Mouse (Mus musculus): Measurements from ENCODE around the gene Hoxa7.

Hoxa7 gene

DNA sequence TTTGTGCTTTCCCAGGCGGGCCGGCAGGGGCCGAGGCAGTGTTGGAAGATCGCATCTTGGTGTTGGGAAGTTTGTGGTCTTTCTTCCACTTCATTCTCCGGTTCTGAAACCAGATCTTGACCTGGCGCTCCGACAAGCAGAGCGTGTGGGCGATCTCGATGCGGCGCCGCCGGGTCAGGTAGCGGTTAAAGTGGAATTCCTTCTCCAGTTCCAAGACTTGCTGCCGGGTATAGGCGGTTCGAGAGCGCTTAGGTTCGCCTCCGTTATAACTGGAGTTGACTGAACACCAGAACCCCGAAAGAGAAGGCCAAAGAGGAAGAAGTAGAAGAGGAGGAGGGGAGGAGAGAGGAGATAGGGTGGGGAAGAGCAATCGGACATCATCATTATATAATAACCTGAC, 31.2 kb downstream of the Hoxa7 start:
- no peak for DNase-seq

GRCm38 (mm10) chr6:52189909-52190308, 31.7 kb downstream of the Hoxa7 start:
- DNase-seq = no peak

GRCm38 (mm10) chr6:52189172-52189591, 32.5 kb downstream of the Hoxa7 start:
- no peak for DNase-seq

DNA sequence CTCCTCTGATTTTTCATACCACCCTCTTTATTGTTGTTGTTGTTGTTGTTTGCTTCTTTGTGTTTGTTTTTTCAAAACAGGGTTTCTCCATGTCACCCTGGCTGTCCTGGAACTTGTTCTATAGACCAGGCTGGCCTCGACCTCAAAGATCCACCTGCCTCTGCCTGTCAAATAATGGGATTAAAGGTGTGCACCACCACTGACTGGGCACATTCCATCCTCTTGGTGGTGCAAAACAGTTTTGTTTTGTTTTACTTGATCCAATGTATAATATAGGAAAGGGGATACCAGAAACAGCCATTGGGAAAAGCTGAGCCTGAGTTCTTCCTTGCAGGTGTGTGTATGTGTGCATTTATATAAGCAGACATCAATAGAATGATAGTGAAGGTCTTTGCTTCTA, 35.2 kb downstream of the Hoxa7 start:
- no peak for DNase-seq

DNA sequence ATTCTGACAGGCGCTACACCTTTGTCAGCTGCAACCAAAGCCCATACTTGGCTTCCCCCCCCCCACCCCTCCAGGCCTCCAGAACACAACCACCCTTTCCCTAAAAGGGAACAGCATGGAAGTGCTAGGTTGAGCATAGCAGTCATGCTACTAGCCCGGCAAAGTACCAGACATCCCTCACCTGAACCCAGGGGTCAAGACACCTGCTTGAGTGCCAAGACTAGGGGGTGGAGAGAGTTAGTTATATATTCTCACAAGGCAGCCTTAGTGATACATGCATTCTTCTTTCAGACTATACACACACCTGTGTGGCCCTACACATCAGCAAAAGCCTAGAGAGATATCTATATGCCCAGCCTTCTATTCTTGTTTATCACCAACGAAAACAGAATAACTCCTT, 35.8 kb downstream of the Hoxa7 start:
- no peak for DNase-seq

GRCm38 (mm10) chr6:52185222-52185621, 36.4 kb downstream of the Hoxa7 start:
- DNase-seq = no peak

DNA sequence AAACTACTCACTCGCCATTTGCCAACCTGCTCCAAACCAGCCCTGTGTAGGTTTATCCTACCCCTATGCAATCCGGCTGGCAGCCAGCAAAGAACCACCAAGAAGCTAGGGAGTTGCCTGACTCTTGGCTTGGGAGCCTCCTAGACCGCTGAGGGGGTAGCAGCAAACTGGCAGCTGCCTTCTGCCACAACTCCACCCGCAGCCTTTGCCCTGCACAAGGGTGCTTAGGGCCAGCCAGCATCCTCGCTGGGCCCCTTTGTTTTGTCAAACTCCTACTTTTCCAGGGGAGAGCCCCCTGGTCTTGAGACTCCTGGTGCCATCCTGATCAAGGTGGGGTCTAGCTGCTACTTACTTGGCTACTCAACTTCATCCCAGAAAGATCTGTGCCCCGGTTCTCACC, 37.0 kb downstream of the Hoxa7 start:
- DNase-seq = no peak

- DNase-seq = no peak
Observed at GRCm38 (mm10) chr6:52183311-52184080, 38.2 kb downstream of the Hoxa7 start.

GRCm38 (mm10) chr6:52182793-52183192, 38.9 kb downstream of the Hoxa7 start:
- DNase-seq = no peak

GRCm38 (mm10) chr6:52182030-52182429, 39.6 kb downstream of the Hoxa7 start:
- no peak for DNase-seq

DNA sequence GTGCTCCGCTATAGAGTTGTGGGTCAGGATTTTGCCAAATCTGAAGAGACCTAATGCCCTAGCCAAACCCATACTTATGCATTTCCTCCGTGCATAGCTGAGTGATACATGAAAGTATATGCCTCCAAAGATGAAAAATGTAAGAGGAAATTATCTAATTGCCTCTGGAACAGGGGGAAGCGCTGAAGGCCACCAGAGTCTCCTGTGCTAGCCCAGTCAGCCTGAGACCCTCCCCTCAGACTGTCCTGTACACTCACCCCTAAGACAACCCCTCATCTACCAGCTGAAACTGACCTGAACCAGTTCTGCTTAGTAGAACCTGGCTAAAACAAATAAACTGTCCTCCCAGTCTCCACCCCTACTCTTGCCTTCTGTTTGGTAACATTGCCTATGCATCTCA, 40.9 kb downstream of the Hoxa7 start:
- DNase-seq = no peak

DNA sequence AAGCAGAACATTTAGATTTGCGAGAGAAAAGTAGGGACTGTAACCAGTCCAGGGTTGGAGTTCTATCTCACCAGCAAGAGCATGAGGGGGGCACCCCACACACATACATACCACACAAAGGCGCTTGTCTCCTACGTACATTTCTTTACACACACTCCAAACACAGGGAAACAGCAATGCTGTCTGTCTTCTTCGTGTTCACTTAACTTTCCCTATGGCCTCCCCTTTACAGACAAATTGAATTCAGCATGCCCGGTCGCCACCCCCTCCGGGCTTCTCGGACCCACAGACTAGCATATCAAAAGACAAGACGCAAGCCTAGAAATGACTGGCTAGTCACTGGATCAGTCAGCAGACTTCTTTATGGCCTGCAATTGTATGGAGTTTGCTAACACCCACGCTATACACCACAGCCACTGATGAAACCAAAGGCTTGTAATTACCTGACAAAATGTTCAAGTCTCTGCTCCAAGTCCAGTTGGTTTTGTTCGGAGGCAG, 41.4 kb downstream of the Hoxa7 start:
- no peak for DNase-seq

DNA sequence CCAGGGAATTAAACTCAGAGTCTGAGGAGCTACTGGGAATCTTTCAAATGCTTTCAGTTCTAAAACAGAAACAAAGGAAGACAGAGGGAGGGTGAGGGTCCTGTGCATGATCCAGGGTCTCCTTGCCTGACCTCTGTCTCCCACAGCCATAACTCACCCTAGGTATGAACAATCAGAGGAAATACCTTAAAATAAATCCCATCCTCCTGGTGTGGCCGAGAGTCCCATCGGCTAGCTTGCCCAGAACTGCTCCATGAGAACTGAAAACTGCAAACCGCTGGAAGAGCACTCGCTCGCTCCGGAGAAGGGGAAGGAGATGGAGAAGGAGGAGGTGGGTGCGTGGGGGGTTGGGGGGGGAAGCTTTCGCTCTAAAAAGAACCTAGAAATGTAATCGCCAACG, 42.0 kb downstream of the Hoxa7 start:
- DNase-seq = no peak

- DNase-seq = no peak
Observed at GRCm38 (mm10) chr6:52178918-52179665, 42.6 kb downstream of the Hoxa7 start.

DNA sequence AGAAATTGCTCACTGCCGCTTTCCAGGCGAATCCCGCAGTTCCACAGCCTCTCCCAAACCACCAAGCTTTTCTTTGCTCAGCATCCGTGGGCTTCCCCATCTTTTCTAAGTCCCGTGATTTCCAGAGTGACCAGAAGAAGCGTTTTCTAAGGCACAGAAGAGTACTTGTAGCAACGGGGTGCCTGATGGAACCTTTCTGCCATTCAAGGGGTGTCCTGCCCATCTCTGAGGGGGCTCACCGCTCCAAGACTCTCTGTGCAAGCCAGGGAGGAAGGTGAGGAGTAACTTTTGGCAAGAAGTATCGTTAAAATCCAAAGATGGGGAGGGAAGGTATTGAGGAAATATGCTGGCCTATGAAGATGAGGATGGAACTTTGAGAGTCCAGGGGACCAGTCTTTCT, 43.8 kb downstream of the Hoxa7 start:
- no peak for DNase-seq

DNA sequence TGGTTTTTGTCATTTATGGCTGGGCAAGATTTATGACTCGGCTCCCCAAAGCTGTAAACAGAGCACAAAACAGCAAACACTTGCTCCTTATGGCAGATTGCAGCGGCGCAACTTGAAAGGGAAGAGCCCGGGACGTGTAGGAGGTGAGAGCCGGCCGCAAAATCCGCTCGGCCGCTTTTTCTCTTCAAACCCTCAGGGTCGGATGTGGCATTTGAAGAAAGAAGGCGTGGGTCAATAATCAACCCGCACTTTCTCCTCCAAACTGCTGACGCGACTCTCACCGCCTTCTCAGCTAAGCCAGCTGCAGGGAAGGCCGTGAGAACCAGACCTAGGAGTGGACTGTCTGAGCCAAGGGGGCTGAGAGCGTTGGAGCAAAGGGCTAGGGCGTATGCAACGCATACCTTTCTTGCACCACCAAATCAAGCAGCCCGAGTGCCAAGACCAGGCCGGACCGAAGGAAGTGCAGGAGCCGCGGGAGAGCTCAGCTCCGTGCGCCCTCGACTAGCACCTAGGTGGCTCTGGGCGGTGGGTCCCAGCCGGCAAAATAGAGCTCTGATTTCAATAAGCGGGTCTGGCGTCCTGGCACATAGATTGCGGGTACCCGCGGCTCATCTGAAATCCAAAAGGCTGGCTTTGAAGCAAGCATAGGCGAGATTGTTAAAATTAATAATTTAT, 44.5 kb downstream of the Hoxa7 start, which contains the start of gene 5730596B20Rik:
Gene 5730596B20Rik (plus strand): TSS at position 438 of the 675 bp plus-strand sequence.
- no peak for DNase-seq

DNA sequence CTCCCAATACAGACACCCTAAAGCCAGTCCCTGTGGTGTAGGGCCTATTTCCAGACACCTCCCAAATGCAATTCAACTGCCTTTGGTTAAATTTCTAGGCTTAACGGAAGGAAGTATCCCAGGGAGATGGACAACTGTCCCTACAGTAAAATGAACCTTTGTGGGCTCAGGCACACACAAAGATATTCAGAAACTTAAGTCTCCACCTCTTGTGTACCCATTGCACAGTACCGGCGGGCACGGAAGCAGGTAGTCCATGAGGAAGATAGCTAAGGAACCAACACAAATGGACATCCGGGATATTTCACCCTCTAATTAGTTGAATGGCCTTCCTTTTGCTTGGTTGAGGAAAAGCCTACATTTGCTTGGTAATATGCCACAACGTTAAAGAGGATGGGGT, 45.3 kb downstream of the Hoxa7 start:
- DNase-seq = no peak

- DNase-seq = no peak
Observed at GRCm38 (mm10) chr6:52175864-52176263, 45.8 kb downstream of the Hoxa7 start.

DNA sequence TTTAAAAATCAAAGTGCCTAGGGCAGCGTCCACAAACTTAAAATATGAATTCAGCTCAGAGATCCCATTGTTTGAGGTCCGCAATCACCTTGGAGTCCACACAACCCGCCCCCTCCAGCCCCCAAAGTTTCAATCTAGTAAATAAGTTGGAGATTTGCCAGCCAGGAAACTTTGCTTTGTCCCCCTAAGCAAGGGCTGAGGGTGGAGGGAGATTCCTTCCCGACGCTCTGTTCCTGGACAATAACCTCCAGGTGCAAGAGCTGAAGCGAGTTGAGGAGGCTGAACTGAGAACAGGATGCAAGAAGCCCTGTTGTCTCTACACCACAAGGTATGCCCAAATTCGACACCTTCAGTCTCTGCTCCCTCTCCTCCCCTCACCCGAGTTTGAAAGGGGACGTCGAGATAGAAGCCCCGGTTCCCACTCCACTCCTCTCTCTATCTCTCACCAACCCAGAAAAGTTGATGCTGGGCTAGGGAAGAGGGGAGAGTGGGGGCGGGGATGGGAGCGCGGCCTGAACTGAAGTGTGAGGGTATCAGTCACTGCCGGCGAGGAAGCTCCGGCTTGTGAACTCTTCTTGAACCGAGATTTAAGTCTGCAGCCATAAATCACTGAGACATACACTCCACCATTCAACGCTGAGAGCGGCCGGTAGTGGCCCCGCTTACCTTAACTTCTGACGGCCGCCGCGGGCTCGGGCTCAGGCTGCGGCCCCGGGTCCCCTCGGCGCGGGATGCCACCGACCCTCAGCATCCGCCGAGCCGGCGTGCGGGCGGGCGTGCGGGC, 46.5 kb downstream of the Hoxa7 start:
- no peak for DNase-seq

GRCm38 (mm10) chr6:52173648-52174047, 48.0 kb downstream of the Hoxa7 start:
- DNase-seq = no peak

DNA sequence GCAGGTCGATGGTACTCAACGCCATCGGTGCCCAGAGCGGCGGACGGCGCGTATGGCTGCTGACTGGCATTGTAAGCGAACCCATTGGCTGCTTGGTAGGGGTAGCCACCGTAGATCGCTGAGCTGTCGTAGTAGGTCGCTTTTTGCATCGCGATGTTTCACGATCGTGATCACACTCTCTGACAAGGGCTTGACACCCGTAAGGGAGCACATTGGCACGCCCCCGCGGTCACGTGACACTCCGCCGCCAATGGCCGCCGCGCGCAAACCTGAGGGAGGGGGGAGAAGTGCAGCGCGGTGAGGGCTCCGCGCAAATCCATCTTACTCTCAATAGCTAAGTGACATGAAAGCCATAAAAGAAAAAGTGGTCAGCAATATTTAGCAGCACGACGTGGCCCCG, 49.2 kb downstream of the Hoxa7 start:
- no peak for DNase-seq

- DNase-seq = no peak
Observed at GRCm38 (mm10) chr6:52171938-52172337, 49.7 kb downstream of the Hoxa7 start.

DNA sequence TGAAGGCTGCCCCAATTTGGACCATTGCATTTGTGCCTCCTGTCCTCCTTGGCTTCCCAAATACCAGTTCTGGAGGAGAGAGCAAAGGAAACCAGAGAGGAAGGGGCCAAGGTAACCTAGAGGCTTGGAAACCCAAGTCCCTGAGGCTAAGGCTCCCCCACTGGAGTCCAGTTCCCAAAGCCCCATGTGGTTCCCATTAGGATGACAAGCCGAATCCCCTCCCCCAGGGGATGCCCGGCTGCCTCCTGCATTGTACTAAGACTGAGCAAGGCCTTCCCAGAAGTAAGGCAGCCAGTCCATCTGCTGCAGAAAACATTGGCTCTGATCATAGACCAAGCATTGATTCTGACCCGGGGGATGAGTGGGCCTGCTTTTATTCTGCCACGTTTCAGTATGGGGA, 50.3 kb downstream of the Hoxa7 start:
- no peak for DNase-seq

All from cerebellum, adult 18-20 months (tissue).